Mouse (Mus musculus) hindlimb bud, embryonic 11.5 days (tissue): Measurements from ENCODE around the gene Ndufaf1.
"Not testable (repeated sequence)": the region's sequence is repeated elsewhere in the genome, so short reads cannot be mapped to it uniquely, and the experiment has no call there.

Source experiments
- DNase-seq: peaks from one replicate; pipeline ENCODE4 v3.0.0-alpha.2; 2012; ENCODE audit warnings: low read depth, low spot score; ENCODE audit errors: extremely low spot score

Ndufaf1 gene

DNA sequence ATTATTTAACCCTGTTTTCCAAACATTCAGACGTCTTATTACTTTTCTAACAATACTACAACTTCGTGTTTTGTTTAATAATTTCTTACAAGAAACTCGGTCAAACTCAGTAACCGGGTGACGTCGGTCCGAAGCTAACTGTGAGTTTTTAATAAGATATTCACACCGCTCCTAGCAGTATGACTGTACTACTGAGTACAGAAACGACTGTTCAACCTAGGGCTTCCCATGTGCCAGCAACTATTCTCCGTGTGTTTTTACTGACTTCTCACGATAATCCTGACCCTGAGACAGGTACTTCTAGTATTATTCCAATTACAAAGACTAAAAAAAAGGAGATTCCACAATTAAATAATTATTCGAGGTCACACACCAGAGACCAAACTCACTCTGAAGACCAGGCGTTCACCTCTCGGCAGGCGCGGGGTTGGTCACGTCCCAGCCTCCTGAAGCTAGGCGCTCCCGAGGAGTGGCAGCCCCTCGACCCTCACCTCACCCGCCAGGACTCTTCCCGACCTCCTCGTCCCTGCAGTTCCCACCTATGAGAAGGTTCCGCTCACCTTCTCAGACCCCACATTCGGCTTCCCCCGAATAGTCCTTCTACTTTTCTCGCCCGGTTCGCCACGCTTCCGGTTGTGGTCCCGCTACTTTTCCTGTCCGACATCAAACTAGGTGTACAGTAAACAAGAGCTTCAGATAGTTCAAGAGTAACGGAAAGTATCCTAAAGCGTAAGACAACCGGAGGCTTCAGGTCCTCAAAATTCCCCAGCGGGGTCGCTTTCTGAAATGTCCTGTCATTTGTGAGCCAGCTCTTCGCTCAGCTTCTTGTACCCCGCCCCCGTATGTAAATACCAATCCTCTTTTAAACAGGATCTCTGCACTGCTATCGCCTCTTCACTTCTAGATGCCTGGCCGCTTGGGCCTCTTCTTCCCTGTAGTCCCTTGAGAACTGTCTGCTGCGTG, at the start of gene Ndufaf1:
Gene Ndufaf1 (minus strand): TSS at position 608 of the 963 bp plus-strand sequence.
- DNase-seq: peak; percentile 68

DNA sequence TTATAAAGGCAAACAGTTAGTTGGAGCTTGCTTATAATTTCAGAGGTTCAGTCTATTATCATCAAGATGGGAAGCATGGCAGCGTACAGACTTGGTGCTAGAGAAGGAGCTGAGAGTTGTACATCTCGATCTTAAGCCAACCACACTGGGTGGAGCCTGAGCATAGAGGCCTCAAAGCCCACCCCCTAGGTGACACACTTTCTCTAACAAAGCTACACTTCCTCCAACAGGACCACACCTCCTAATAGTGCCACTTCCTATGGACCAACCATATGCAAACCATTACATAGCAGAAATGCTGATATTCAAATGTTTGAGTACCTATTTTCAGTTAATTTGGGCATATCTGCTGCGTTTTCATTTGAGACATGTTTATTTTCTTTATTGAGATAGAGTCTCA, 47.4 kb upstream of the Ndufaf1 start:
- DNase-seq: no peak

DNA sequence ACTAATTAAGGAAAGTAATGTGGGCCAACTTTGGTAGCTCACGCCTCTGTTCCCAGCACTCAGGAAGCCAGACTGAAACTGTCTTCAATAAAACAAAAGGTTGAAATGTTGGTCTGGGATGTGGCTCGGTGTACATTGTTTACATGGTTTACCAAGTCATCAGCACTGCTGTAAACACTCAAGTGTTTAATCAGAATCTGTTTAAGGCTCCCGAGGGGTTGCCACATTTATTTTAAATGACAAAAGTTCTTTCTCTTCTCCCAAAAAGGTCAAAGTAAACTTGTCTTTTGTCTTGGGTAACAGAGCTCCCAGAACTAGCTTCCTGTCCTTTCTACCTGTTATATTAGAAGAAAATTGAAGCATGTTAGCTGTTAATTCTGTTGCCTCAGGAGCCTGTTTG, 45.0 kb upstream of the Ndufaf1 start:
- no peak for DNase-seq

DNA sequence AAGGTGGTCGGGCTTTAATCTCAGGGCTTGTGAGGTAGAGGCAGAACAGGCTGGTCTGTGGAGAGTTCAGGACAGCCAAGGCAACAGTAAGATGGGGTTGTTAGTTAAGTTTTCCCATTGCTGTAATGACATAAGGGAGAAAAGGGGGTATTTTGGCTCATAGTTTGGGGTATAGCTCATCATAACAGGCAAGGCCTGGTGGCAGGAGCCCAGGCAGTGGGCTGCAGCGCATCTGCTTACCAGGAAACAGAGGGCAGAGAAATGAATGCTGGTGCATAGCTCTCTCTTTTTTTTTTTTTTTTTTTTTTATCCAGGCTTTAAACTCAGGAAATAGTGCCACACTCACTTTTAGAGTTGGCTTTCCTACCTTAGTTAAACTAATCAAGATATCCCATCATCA, 40.5 kb upstream of the Ndufaf1 start:
- DNase-seq: no peak

DNA sequence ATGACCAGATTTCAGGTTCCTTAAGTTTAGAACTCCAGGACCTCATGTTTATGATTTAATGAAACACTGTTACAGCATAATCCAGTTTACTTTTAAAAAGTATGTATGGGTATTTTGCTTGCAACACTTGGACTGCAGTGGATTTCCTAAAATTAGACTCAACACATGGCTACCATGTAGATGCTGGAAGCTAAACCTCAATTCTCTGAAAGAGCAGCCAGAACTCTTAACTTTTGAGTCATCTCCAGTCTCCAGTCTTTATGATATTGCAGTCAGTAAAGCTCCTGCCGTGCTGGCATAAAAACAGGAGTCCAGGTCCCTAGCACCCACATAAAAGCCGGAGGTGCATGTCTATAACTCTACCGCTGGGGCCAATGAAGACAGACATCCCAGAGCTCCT, 37.3 kb upstream of the Ndufaf1 start:
- no peak for DNase-seq

DNA sequence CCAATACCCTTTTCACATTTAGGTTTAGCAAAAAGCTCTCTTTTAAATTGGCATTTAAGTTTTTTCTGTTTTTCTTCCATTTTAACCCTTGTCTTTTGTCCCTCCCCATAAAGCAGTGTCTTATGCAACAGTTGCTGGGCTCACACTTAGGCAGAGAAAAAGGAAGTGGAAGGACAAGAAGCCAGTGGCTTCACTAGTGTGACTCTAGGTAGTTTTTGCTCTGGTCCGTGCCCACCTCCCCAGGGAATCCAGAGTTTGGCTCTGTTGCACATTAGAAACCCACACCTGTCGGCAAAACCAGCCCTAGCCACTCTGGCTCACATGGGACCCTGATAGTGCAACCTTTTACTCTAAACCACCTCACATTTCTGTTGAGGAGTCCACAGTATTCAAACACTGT, 35.8 kb upstream of the Ndufaf1 start:
- no peak for DNase-seq

DNA sequence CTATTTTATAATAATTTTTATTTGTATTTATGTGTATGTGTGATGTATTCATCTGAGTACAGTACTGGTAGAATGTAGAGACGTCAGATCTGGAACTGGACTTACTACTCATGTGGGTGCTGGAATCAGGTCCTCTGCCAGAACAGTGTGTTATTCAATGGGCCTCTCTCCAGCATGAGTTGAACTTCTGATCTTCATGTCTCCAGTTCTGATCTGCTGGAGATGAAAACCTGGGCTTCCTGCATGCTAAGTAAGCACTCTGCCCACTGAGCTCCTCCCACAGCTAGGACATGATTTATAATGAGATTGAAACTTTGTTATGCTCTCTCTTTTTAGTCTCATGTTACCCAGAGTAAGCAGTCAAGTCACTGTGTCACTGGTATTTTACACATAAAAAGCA, 33.5 kb upstream of the Ndufaf1 start:
- no peak for DNase-seq

DNA sequence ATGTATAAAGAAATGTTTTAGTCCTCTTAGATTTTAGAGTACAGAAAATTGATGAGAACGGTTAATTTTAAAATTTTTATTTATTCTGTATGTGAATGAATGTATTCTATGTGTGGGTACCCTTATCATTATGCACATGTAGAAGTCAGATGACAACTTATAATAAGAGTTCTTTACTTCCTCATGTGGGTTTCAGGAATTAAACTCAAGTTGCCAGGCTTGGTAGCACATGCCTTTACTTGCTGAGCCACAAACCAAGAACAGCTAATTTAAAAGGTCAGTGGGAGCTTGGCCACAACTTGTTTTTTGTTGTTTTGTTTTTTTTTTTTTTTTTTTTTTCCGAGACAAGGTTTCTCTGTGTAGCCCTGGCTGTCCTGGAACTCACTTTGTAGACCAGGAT, 32.2 kb upstream of the Ndufaf1 start:
- no peak for DNase-seq

DNA sequence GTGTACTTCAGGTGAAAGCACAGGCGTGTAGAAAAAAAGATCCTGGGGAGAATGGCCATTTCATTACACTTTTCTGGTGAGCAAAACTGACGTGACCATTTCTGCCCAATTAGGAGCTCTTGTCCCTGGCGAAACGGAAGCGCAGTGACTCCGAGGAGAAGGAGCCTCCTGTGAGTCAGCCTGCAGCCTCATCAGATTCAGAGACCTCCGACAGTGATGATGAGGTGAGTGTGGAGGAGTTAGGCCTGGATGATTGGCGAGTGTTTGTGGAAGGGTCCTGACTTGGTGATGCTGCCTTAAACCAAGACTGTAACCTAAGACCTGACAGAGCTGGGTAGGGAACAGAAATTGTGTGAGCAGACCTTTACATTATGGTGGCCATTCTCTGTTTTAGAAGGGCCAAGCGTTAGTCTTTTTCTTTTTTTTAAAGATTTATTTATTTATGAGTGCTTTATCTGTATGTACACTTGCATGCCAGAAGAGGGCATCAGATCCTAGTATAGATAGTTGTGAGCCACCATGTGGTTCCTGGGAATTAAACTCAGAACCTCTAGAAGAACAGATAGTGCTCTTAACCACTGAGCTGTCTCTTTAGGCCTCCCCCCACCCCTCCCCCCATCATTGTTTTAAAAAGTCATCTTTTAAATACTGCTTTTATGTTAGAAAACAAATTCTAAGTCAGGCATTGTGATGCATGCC, 29.5 kb upstream of the Ndufaf1 start:
- no peak for DNase-seq

DNA sequence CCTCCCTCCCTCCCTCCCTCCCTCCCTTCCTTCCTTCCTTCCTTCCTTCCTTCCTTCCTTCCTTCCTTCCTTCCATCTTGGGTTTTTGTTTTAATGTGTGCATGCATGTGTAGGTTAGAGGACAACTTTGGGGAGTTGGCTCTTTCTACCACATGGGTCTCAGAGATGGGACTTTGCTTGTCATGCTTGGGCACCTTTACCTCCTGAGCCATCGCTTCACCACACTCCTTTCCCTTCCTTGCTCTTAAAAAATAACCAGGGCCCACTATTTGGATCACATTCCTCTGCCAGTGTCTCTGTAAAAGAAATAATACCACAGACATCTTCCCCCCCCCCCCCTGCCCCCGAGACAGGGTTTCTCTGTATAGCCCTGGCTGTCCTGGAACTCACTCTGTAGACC, 21.1 kb upstream of the Ndufaf1 start:
- no peak for DNase-seq

DNA sequence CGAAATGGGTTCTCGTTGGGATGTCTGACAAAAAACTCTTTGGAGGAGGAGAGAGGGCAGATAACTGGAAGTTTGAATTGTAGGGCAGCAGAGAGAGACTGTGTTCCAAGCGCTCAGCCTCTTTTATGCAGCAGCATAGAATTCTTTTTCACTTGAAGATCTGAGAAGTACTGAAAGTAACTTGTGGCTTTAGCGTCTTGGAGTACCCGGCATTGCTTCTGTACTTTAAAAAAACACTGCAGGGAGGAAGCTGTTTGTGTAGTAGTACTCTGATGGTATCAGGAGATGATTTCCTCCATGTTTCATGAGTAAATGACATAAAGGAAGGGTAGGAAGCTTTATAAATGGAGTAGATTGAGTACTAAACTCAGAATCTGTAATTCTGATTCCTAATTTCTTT, 13.2 kb upstream of the Ndufaf1 start:
- no peak for DNase-seq

DNA sequence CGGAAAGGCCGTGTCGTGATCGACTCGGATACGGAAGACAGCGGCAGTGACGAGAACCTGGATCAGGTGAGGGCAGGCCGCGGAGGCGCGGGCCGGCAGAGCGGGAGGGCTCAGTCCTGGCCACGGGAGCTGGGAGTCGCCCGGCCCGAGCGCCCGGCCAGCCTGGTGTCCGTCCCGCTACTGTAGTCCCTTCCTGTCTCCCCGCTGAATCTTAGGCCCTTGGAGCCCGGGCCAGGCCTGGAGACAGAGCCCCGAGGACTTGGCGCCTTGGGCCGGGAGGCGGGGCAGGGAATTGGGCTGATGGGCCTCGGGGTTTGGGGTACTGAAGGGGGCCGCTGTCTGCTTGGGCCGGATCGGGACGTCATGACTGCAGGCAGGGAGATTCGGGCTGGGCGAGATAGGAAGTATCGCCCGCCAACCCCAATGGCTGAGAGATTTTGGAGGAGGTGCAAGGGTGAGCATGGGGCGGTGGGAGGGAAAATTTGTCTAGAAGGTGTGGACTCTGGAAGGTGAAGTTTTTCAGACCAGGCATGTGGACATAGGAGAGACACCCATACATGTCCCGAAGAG, 12.7 kb upstream of the Ndufaf1 start:
- no peak for DNase-seq

DNA sequence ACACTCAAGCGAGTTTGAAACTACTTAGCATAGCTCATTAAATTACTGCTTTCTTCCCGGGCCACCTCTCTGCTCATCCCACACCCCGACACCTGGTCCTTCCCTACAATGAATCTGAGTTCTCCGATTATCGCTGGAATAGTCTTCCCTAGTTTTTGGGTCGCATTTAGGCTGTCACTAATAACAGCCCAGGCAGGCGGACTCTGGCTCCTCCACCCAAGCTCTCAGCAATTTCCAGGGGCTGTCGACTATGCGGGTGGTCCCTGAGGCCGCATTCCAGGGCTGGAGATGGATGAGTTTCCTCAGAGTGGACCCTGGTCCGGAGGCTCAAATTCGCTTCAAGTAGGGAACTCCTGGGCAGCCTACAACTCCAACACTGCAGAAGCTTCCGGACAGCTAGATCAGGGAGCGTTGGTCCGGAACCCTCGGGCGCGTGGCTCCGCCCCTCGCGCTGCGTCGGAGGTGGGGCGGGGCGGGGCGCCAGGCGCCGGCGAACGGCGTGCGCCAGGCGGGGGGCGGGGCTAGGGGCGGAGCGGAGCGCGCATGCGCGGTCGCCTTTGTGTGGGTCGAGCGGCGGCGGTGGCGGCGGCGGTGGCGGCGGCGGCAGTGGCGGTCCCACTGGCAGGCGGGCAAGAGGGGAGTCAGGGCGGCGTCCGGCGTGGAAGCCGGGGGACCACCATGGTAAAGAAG, 12.0 kb upstream of the Ndufaf1 start, which contains the start of gene Rtf1:
Gene Rtf1 (plus strand): TSS at position 544 of the 690 bp plus-strand sequence.
- DNase-seq: peak; percentile 61

DNA sequence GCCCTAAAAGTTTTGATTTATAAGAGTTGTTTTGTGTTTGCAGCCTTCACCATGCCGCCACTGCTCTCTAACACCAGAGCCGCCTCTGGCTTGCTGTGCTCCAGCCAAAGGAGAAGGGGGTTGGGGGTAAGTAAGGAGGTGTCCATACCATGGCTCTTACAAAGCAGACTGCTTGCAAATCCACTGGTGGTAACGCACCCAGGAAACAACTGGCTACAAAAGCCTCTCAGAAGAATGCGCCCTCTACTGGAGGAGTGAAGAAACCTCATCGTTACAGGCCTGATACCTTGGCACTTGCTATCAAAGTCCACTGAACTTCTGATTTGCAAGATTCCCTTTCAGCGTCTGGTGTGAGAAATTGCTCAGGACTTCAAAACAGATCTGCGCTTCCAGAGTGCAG, 6.4 kb upstream of the Ndufaf1 start:
- DNase-seq: no peak

DNA sequence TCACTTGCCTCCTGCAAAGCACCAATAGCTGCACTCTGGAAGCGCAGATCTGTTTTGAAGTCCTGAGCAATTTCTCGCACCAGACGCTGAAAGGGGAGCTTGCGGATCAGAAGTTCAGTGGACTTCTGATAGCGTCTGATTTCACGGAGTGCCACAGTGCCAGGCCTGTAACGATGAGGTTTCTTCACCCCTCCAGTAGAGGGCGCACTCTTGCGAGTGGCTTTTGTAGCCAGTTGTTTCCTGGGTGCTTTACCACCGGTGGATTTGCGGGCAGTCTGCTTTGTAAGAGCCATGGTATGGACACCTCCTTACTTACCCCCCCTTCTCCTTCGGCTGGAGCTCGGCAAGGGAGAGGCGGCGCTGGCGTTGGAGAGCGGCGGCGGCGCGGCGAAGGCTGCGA, 3.1 kb upstream of the Ndufaf1 start:
- not testable (repeated sequence) for DNase-seq

DNA sequence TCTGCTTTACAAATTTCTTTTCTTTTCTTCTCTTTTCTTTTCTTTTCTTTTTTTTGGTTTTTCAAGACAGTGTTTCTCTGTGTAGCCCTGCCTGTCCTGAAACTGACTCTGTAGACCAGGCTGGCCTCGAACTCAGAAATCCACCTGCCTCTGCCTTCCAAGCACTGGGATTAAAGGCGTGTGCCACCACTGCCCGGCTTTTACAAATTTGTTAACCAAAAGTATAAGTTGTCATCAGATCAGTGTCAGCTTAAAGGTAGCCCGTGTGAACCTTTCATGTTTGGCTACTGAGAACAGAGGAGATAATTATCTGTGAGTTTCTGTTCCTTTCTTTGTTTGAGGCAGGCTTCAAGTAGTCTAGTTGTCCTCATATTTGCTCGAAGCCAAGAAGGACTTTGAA, 18.4 kb downstream of the Ndufaf1 start:
- no peak for DNase-seq

DNA sequence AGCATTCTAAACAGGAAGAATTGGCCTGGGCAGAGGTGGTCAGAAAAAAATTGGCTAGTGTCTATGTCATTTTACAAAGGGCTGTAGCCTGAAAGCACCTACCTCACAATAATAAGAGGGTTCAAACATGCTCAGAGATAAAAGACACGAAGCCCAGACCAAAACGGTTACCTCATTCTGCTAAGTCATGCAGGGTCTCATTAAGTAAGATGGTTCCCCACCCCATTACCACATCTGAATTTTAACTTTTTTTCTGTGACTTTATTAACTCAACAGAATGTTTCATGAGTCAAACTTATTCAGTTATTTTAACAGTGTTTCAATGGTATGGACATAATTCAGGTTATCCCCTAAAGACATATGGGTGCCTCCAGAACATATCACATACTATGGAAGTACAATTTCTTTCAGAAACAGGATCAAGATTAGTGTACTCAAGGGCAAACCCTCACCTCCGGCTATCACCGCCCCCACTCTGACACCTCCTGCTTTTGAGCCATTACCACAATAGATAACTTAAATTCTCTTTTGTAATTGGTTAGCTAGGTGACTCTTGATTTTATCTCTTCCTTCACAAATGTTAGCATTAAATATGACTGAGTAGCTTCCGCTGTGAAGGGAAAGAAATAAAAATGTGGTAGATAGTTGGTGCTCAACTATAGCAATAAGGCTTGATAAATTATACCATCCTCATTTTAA, 21.3 kb downstream of the Ndufaf1 start:
- no peak for DNase-seq

DNA sequence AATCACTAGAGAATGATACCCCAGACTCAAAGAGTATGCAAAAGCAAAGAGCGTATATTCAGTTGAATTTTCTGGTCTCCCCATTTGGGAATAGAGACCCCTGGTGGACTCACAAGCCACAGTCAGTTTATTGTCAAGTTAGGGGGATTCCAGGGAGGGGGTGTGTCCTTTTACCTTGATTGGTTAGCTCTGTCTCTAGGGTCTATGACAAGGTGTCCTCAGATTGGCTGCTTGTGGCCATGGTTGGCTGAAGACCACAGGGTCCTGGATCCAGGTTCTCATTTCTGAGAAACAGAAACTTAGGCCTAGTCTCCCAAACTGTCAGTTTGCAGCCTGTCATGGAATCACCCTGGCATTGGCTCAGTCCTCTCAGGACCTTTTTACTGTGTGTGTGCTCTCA, 25.8 kb downstream of the Ndufaf1 start:
- no peak for DNase-seq

DNA sequence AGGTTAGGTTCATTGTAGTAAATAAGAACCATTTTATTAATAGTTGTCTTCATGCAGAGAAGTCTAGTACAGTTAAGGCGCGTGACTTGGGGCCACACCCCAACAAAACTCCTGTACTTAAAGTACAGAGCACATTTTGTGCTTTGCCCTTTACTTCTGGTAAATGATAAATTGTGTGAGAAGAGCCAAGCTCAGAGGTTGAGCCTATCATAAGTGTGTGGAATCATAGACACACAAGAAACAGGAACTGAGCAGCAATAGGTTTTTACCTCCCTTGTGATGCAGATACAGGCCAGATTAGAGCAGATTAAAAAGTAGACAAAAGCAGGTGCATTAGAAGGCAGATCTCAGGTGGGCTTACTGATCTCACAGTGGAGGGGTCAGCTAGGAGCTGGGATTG, 41.3 kb downstream of the Ndufaf1 start:
- no peak for DNase-seq

DNA sequence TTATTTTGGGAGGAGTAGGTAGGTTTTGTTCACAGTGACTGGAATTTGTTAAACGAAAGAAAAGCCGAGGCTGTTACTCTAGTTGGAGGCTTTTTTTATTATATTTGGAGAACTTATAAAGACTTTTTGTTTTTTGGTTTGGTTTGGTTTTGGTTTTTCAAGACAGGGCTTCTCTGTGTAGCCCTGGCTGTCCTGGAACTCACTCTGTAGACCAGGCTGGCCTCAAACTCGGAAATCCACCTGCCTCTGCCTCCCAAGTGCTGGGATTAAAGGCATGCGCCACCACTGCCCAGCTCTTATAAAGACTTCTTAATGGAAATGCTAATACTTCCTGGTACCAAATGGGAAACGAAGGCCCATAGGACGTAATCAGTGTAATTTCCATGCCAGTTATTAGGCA, 43.6 kb downstream of the Ndufaf1 start:
- not testable (repeated sequence) for DNase-seq
